Mouse (Mus musculus): ENCODE results near the gene Lypd5.

DNA sequence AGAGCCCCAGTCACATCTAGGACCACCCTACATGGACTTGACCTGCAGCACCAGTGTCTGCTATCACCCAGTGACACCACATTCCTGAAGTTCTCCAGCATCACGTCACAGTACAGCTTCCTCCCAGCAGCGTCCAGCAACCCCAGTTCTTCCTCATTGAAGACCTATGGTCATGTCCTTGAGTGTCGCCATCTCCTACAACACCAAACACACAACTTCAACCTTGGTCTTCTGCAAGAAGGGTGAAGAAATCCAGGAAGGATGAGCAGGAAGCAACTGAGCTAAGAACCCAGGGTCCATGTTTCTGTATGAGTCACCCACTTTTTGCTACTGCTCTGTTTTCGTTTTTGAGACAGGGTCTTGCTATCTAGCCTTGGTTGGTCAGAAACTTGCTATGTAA, 26.4 kb upstream of the Lypd5 start:
- no peak for TF ChIP-seq GATA1 (IDR thresholded peaks at IDR 0.05; ENCODE audit: borderline replicate concordance, low read length)
- no peak for TF ChIP-seq FLI1 (IDR thresholded peaks at IDR 0.05; ENCODE audit: low read length)
